In the genomic region with DNA sequence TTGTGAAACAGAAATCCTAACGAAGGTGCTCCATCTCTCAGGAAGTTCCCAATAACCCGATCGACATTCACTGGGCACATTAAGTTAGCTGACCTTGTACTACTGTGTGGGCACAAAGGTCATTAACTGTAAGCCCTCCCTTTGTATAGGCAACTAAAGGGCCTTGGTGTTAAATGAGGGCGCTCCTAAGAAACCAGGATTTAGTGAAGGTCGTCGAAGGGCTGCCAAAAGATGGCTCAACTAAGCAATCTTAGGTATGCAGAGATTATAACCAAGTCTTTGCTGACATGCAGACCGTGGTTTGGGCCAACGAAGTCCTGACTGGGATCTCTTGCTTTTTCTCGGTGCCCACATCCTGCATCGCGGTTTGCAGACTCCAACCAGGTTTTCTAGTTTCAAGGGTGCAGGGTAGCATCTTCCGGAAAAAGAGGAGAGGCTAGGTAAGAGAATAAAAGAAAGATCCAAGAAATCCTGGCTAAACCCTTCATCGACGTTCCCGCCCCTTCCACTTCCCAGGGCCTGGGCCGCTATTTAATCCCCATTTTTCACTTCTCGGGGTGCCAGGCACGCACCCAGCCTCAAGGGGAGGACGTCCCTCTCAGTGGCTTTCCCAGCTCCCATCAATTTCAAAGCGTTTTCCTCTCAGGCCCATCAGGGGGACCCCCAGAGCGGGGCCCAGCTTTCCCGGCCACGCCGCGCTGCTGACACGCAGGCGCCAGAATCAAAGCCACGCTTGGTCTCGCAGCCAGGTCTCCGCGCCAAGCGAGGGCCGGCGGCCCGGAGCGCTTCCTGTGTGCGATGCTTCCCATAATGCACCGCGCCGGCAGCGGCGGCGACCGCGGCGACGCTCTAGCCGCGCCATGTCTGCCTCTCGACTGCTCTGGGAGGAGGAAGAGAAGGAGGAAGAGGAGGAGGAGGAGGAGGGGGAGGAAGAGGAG, we compare ENCODE assay signal across 8 mouse cellular contexts. TPM values are rescaled to one million over a fixed set of nuclear protein-coding genes. Genes with fewer than 3 reads are reported as not detected.
DNase-seq lines count a peak whose midpoint lies in the region; ATAC-seq and TF ChIP-seq lines count a peak whose summit lies in the region.
"Not testable (repeated sequence)": the region's sequence is repeated elsewhere in the genome, so short reads cannot be mapped to it uniquely, and the experiment has no call there.

Gene Zfp148, plus strand, starts transcription at position 893 of the 938 bp plus-strand sequence.

- TF ChIP-seq RAD21 in MEL (IDR thresholded peaks at IDR 0.05; ENCODE audit: low read depth, low read length): not testable (repeated sequence)

- peaks cover 4 to 17% of the 10 kb centered on the region in 2 experiments for H3K4me1 ChIP-seq in MEL (ENCODE audit: control insufficient read depth in 1 of 2, insufficient read depth in 2 of 2, low read length in 2 of 2)
- H3K4me1 ChIP-seq in cerebellum, adult 2 months (ENCODE audit: control insufficient read depth, insufficient read depth, low read length): not testable (repeated sequence)
- peaks cover 11% of the 10 kb centered on the region; the same call in 1 of the 2 replicates for H3K4me1 ChIP-seq in forebrain, postnatal 0 days (ENCODE audit: insufficient read depth)
- H3K4me1 ChIP-seq in lung, embryonic 16.5 days (replicated peaks; ENCODE audit: control insufficient read depth, insufficient read depth, low read length): peaks cover 15% of the 10 kb centered on the region; the same call in 1 of the 2 replicates

- peak within 1 kb of the TSS; percentile 96 for H3K9ac ChIP-seq in MEL (ENCODE audit: control insufficient read depth, low read depth, low read length, poor library complexity, severe bottlenecking)
- peak within 1 kb of the TSS; percentile 90 for H3K9ac ChIP-seq in forebrain, postnatal 0 days
- H3K9ac ChIP-seq in lung, embryonic 16.5 days (ENCODE audit: low read length): peak within 1 kb of the TSS; percentile 98

- TF ChIP-seq POLR2A in MEL (IDR thresholded peaks at IDR 0.05; ENCODE audit: control insufficient read depth in 1 of 2, insufficient read depth in 1 of 2, low read depth in 1 of 2, low read length in 2 of 2, poor library complexity in 1 of 2): peak; percentile 86 to 94
- TF ChIP-seq POLR2A in cerebellum, adult 2 months (IDR thresholded peaks at IDR 0.05; ENCODE audit: borderline replicate concordance, insufficient read depth, low read length): peak; percentile 44; the same call in 1 of the 2 replicates

- peak within 1 kb of the TSS; percentile 74 for H3K27ac ChIP-seq in MEL (ENCODE audit: control insufficient read depth, low read depth, low read length)
- H3K27ac ChIP-seq in cerebellum, adult 2 months (ENCODE audit: insufficient read depth, low read length): peak within 1 kb of the TSS; percentile 90
- H3K27ac ChIP-seq in forebrain, postnatal 0 days (ENCODE audit: low read depth, low read length): peak within 1 kb of the TSS; percentile 97
- peak within 1 kb of the TSS; percentile 94 for H3K27ac ChIP-seq in lung, embryonic 16.5 days (ENCODE audit: low read length)

- H3K9me3 ChIP-seq in MEL (replicated peaks; ENCODE audit: insufficient read depth, low read length); forebrain, postnatal 0 days (ENCODE audit: low read length); lung, embryonic 16.5 days (ENCODE audit: control insufficient read depth, low read length): not testable (repeated sequence)

- ATAC-seq in forebrain, postnatal 0 days: peak; percentile 92
- ATAC-seq in lung, embryonic 16.5 days (ENCODE audit: low read depth): peak; percentile 94

- H3K4me3 ChIP-seq in MEL (ENCODE audit: control insufficient read depth in 1 of 2, insufficient read depth in 1 of 2, low read depth in 2 of 2, low read length in 2 of 2): peak within 1 kb of the TSS; percentile 90 to 95
- H3K4me3 ChIP-seq in cerebellum, adult 2 months (replicated peaks; ENCODE audit: insufficient read depth, low read depth, low read length): peak within 1 kb of the TSS; percentile 99
- peak within 1 kb of the TSS; percentile 90 for H3K4me3 ChIP-seq in forebrain, postnatal 0 days (ENCODE audit: low read depth, low read length)
- H3K4me3 ChIP-seq in lung, embryonic 16.5 days (ENCODE audit: low read length): peak within 1 kb of the TSS; percentile 92

- 3% methylated on average over 43 of the region's 50 CpGs for WGBS in cerebellum, adult 2 months
- 1% methylated on average over 50 of the region's 50 CpGs for WGBS in forebrain, postnatal 0 days
- WGBS in lung, embryonic 16.5 days: 2% methylated on average over 50 of the region's 50 CpGs

- not testable (repeated sequence) for H3K27me3 ChIP-seq in MEL (ENCODE audit: control insufficient read depth in 1 of 2, insufficient read depth in 2 of 2, low read length in 2 of 2); cerebellum, adult 2 months (ENCODE audit: control insufficient read depth, insufficient read depth, low read length); forebrain, postnatal 0 days (ENCODE audit: insufficient read depth, low read length); lung, embryonic 16.5 days (ENCODE audit: control insufficient read depth, insufficient read depth, low read depth, low read length)

- DNase-seq in MEL (ENCODE audit: low read depth, low spot score): peak; percentile 96
- peak; percentile 94 to 95 for DNase-seq in cerebellum, adult 2 months
- peak; percentile 97 for DNase-seq in forebrain, postnatal 0 days
- peak; percentile 94 for DNase-seq in heart, postnatal 4 days
- DNase-seq in layer of hippocampus, adult 9-10 months (ENCODE audit: low spot score): peak; percentile 66
- DNase-seq in ovary, postnatal 10 days (ENCODE audit: low spot score): peak; percentile 88
- peak; percentile 86 to 93 for DNase-seq in thymus, postnatal 10 days (ENCODE audit: low spot score in 2 of 2)

- peaks cover 47% of the 10 kb centered on the region for H3K79me2 ChIP-seq in MEL (ENCODE audit: control insufficient read depth, insufficient read depth, low read length, poor library complexity)

- peak within 1 kb of the TSS; percentile 68 for H3K4me2 ChIP-seq in forebrain, postnatal 0 days (ENCODE audit: low read depth)
- H3K4me2 ChIP-seq in lung, embryonic 16.5 days (ENCODE audit: low read depth, low read length): peak within 1 kb of the TSS; percentile 83

- TF ChIP-seq CTCF in MEL (IDR thresholded peaks at IDR 0.05 in 2 of 3, conservative IDR thresholded peaks at IDR 0.05 in 1 of 3; ENCODE audit: control insufficient read depth in 1 of 3, insufficient read depth in 1 of 3, low read depth in 2 of 3, low read length in 3 of 3, poor library complexity in 1 of 3, severe bottlenecking in 1 of 3): not testable (repeated sequence)
- TF ChIP-seq CTCF in cerebellum, adult 2 months (IDR thresholded peaks at IDR 0.05; ENCODE audit: borderline replicate concordance, insufficient read depth, low read depth, low read length): peak; percentile 7; the same call in 1 of the 2 replicates
- peak; percentile 60 for TF ChIP-seq CTCF in forebrain, postnatal 0 days (IDR thresholded peaks at IDR 0.05; ENCODE audit: low read depth)

- not testable (repeated sequence) for TF ChIP-seq EP300 in MEL (IDR thresholded peaks at IDR 0.05; ENCODE audit: low read depth in 1 of 2, low read length in 2 of 2)

- H3K36me3 ChIP-seq in MEL (ENCODE audit: control insufficient read depth in 1 of 2, insufficient read depth in 2 of 2, low read length in 2 of 2): peaks cover 0 to 23% of the 10 kb centered on the region in 2 experiments; a peak in 3 of 4 replicates
- not testable (repeated sequence) for H3K36me3 ChIP-seq in forebrain, postnatal 0 days (ENCODE audit: insufficient read depth); lung, embryonic 16.5 days (ENCODE audit: control insufficient read depth, insufficient read depth, low read length)

TF ChIP-seq in MEL, 35 proteins besides CTCF, POLR2A, EP300 and RAD21:
- TF ChIP-seq TCF12 (IDR thresholded peaks at IDR 0.05; ENCODE audit: low read depth, low read length) (peak; percentile 69), TBP (IDR thresholded peaks at IDR 0.05; ENCODE audit: low read depth, low read length) (peak; percentile 73), HCFC1 (IDR thresholded peaks at IDR 0.05; ENCODE audit: low read depth, low read length) (peak; percentile 92), MAX (IDR thresholded peaks at IDR 0.05; ENCODE audit: low read length) (peak; percentile 56; the same call in 1 of the 2 replicates), MYC (IDR thresholded peaks at IDR 0.05; ENCODE audit: low read depth, low read length) (peak; percentile 72), ELF1 (IDR thresholded peaks at IDR 0.05; ENCODE audit: low read depth, low read length) (peak; percentile 95), SIN3A (IDR thresholded peaks at IDR 0.05; ENCODE audit: low read length) (peak; percentile 81), NELFE (IDR thresholded peaks at IDR 0.05; ENCODE audit: low read depth, low read length) (peak; percentile 94), NRF1 (IDR thresholded peaks at IDR 0.05; ENCODE audit: insufficient read depth, low read depth, low read length, poor library complexity, severe bottlenecking) (peak; percentile 61), MXI1 (IDR thresholded peaks at IDR 0.05; ENCODE audit: low read depth, low read length) (peak; percentile 86), ZMIZ1 (IDR thresholded peaks at IDR 0.05; ENCODE audit: low read depth, low read length) (peak; percentile 47; the same call in 1 of the 2 replicates), POLR2AphosphoS2 (IDR thresholded peaks at IDR 0.05; ENCODE audit: low read length) (peak; percentile 92)

RNA-seq across cellular contexts. Expression of gene Zfp148, which starts in this region (rescaled TPM):
- 14.8 and 15.6 TPM in 2 replicates for total RNA-seq in MEL (2012; rRNA removed)
- polyA plus RNA-seq in MEL (2012; ENCODE audit: insufficient read depth in 1 of 2, insufficient read length in 2 of 2, low read depth in 1 of 2, low replicate concordance in 2 of 2, missing spikeins in 1 of 2): 10 to 100 TPM; 19.2 to 22.2 TPM
- polyA plus RNA-seq in cerebellum, adult 2 months (2012; rRNA removed): 26.9 and 27.5 TPM in 2 replicates
- 38.3 and 54.0 TPM in 2 replicates for total RNA-seq in forebrain, postnatal 0 days (2014; rRNA removed)
- 44.4 and 59.2 TPM in 2 replicates for polyA plus RNA-seq in forebrain, postnatal 0 days (2015; fragmentation: Nextera tagmentation; extraction: Ambion mirVana)
- 10 to 100 TPM; 58.3 to 58.5 TPM for total RNA-seq in heart, postnatal 4 days (2021)
- 52.5 and 57.2 TPM in 2 replicates for polyA plus RNA-seq in lung, embryonic 16.5 days (2015; fragmentation: Nextera tagmentation; extraction: Ambion mirVana)

Comparison
In these comparisons a context has a peak if more than half of its experiments do, and no peak if none do; other contexts are left out.
1. Peak in every context shown above with its lines: DNase-seq, ATAC-seq, H3K4me3 ChIP-seq and H3K27ac ChIP-seq.